ENCODE assay signal across 19 mouse cellular contexts in genomic region chr10:99150016-99150415, GRCm38 (mm10). TPM values are rescaled to one million over a fixed set of nuclear protein-coding genes. Genes with fewer than 3 reads are reported as not detected.
"Had no signal": no experiment of that assay in that cellular context is flagged by ENCODE, and none has a peak within 500 bp of the region (broad histone marks: within the 10 kb centered on the region; RNA-seq: fewer than 3 reads in every experiment).

No protein-coding gene starts in this region.

- H3K4me2 ChIP-seq: liver, embryonic 15.5 days; lung, embryonic 14.5 days; midbrain, embryonic 11.5 days; stomach, embryonic 15.5 days had no signal

- ATAC-seq: intestine, postnatal 0 days had no signal

- H3K4me3 ChIP-seq: liver, embryonic 15.5 days; megakaryocyte, embryonic 14.5 days; stomach, embryonic 15.5 days had no signal

- H3K4me1 ChIP-seq: stomach, embryonic 15.5 days had no signal

- H3K27me3 ChIP-seq: liver, embryonic 15.5 days; megakaryocyte, embryonic 14.5 days; stomach, embryonic 15.5 days had no signal

- DNase-seq: kidney, adult 8-10 months; kidney, postnatal 25 days; layer of hippocampus, adult 9-11 months; layer of hippocampus, postnatal 36 days; lung, embryonic 14.5 days; lung, postnatal 10 days; right cerebral cortex, postnatal 14 days; thymus, postnatal 36 days had no signal

- H3K9me3 ChIP-seq: liver, embryonic 15.5 days; megakaryocyte, embryonic 14.5 days; stomach, embryonic 15.5 days had no signal

- H3K36me3 ChIP-seq: liver, embryonic 15.5 days had no signal

- H3K9ac ChIP-seq: liver, embryonic 15.5 days; lung, embryonic 14.5 days; stomach, embryonic 15.5 days had no signal

- H3K27ac ChIP-seq: liver, embryonic 15.5 days; macrophage; stomach, embryonic 15.5 days had no signal

RNA-seq across cellular contexts. Expression of gene Phxr2, which starts 23.9 kb away (rescaled TPM):
- polyA plus RNA-seq: intestine, postnatal 0 days; kidney, embryonic 16.5 days; limb, embryonic 14.5 days; liver, embryonic 15.5 days; lung, embryonic 14.5 days; macrophage; midbrain, embryonic 11.5 days; midbrain, postnatal 0 days; neural tube, embryonic 14.5 days; spleen, adult 2 months; stomach, embryonic 15.5 days had no signal
